Mouse (Mus musculus): ENCODE measurements around the gene Psmd12. TPM values are rescaled to one million over a fixed set of nuclear protein-coding genes. Genes with fewer than 3 reads are reported as not detected.

The Psmd12 gene
- polyA plus RNA-seq, 1 experiment = 63.5 TPM

- TF ChIP-seq CTCF (IDR thresholded peaks at IDR 0.05; ENCODE audit: borderline replicate concordance, extremely low read depth, insufficient read depth, insufficient read length) = no peak
- TF ChIP-seq POLR2A (IDR thresholded peaks at IDR 0.05; ENCODE audit: borderline replicate concordance, extremely low read depth, insufficient read depth, insufficient read length, poor library complexity, severe bottlenecking) = no peak
- DNase-seq (ENCODE audit: low read depth) = no peak
These were observed 16.0 kb upstream of the Psmd12 start for GRCm38 (mm10) chr11:107463251-107463681.

- no peak for DNase-seq (ENCODE audit: low read depth)
- TF ChIP-seq POLR2A (IDR thresholded peaks at IDR 0.05; ENCODE audit: borderline replicate concordance, extremely low read depth, insufficient read depth, insufficient read length, poor library complexity, severe bottlenecking) (no peak), CTCF (IDR thresholded peaks at IDR 0.05; ENCODE audit: borderline replicate concordance, extremely low read depth, insufficient read depth, insufficient read length) (no peak)
These were observed 15.1 kb upstream of the Psmd12 start for GRCm38 (mm10) chr11:107464141-107464540.

GRCm38 (mm10) chr11:107465041-107465440 is 14.2 kb upstream of the Psmd12 start:
- TF ChIP-seq POLR2A (IDR thresholded peaks at IDR 0.05; ENCODE audit: borderline replicate concordance, extremely low read depth, insufficient read depth, insufficient read length, poor library complexity, severe bottlenecking) = no peak
- TF ChIP-seq CTCF (IDR thresholded peaks at IDR 0.05; ENCODE audit: borderline replicate concordance, extremely low read depth, insufficient read depth, insufficient read length) = no peak
- DNase-seq (ENCODE audit: low read depth) = no peak

- no peak for TF ChIP-seq POLR2A (IDR thresholded peaks at IDR 0.05; ENCODE audit: borderline replicate concordance, extremely low read depth, insufficient read depth, insufficient read length, poor library complexity, severe bottlenecking)
- no peak for TF ChIP-seq CTCF (IDR thresholded peaks at IDR 0.05; ENCODE audit: borderline replicate concordance, extremely low read depth, insufficient read depth, insufficient read length)
These were observed 13.3 kb upstream of the Psmd12 start for GRCm38 (mm10) chr11:107465969-107466368.

GRCm38 (mm10) chr11:107466611-107467391 is 12.5 kb upstream of the Psmd12 start:
- DNase-seq (ENCODE audit: low read depth) = no peak
- TF ChIP-seq POLR2A (IDR thresholded peaks at IDR 0.05; ENCODE audit: borderline replicate concordance, extremely low read depth, insufficient read depth, insufficient read length, poor library complexity, severe bottlenecking) (no peak), CTCF (IDR thresholded peaks at IDR 0.05; ENCODE audit: borderline replicate concordance, extremely low read depth, insufficient read depth, insufficient read length) (no peak)

More at GRCm38 (mm10) chr11:107465969-107466368, 13.3 kb upstream of the Psmd12 start:
- no peak for DNase-seq (ENCODE audit: low read depth)

- no peak for DNase-seq (ENCODE audit: low read depth)
- TF ChIP-seq POLR2A (IDR thresholded peaks at IDR 0.05; ENCODE audit: borderline replicate concordance, extremely low read depth, insufficient read depth, insufficient read length, poor library complexity, severe bottlenecking) (no peak), CTCF (IDR thresholded peaks at IDR 0.05; ENCODE audit: borderline replicate concordance, extremely low read depth, insufficient read depth, insufficient read length) (no peak)
These were observed 10.8 kb upstream of the Psmd12 start for GRCm38 (mm10) chr11:107468252-107469030.

GRCm38 (mm10) chr11:107469031-107469522 is 10.2 kb upstream of the Psmd12 start:
- DNase-seq (ENCODE audit: low read depth) = peak; percentile 93
- peak; percentile 85 for TF ChIP-seq CTCF (IDR thresholded peaks at IDR 0.05; ENCODE audit: borderline replicate concordance, extremely low read depth, insufficient read depth, insufficient read length)
- no peak for TF ChIP-seq POLR2A (IDR thresholded peaks at IDR 0.05; ENCODE audit: borderline replicate concordance, extremely low read depth, insufficient read depth, insufficient read length, poor library complexity, severe bottlenecking)

GRCm38 (mm10) chr11:107469523-107470371 is 9.5 kb upstream of the Psmd12 start:
- DNase-seq (ENCODE audit: low read depth) = peak; percentile 74

GRCm38 (mm10) chr11:107470521-107471041 is 8.7 kb upstream of the Psmd12 start, which contains the start of gene Pitpnc1:
Pitpnc1 (minus strand) TSS chr11:107470699.
- peak; percentile 97 for DNase-seq (ENCODE audit: low read depth)
- TF ChIP-seq POLR2A (IDR thresholded peaks at IDR 0.05; ENCODE audit: borderline replicate concordance, extremely low read depth, insufficient read depth, insufficient read length, poor library complexity, severe bottlenecking) = peak; percentile 88
- no peak for TF ChIP-seq CTCF (IDR thresholded peaks at IDR 0.05; ENCODE audit: borderline replicate concordance, extremely low read depth, insufficient read depth, insufficient read length)

More at GRCm38 (mm10) chr11:107469523-107470371, 9.5 kb upstream of the Psmd12 start:
- TF ChIP-seq CTCF (IDR thresholded peaks at IDR 0.05; ENCODE audit: borderline replicate concordance, extremely low read depth, insufficient read depth, insufficient read length) (no peak), POLR2A (IDR thresholded peaks at IDR 0.05; ENCODE audit: borderline replicate concordance, extremely low read depth, insufficient read depth, insufficient read length, poor library complexity, severe bottlenecking) (peak; percentile 35; the same call in 1 of the 2 replicates)

GRCm38 (mm10) chr11:107471071-107471720 is 8.1 kb upstream of the Psmd12 start:
- no peak for TF ChIP-seq POLR2A (IDR thresholded peaks at IDR 0.05; ENCODE audit: borderline replicate concordance, extremely low read depth, insufficient read depth, insufficient read length, poor library complexity, severe bottlenecking)
- no peak for TF ChIP-seq CTCF (IDR thresholded peaks at IDR 0.05; ENCODE audit: borderline replicate concordance, extremely low read depth, insufficient read depth, insufficient read length)
- peak; percentile 27 for DNase-seq (ENCODE audit: low read depth)

All from brain, embryonic 14.5 days (tissue).